Mouse (Mus musculus) T-helper 2 cell (primary cell): ENCODE results near the gene Ranbp9.

ENCODE experiments used
- in situ Hi-C: fragments of 300-600 bp; cut with MboI, MseI; formaldehyde crosslinking; loops from one replicate; pipeline ENCODE4 v1.15.1; 2025; ENCODE audit warnings: high pct_unique_total_duplicates

The Ranbp9 gene

GRCm38 (mm10) chr13:43496660-43497059 lies 15.6 kb upstream of the Ranbp9 start:
- in situ Hi-C loops = loop anchor here (10.0 kb wide), 1 partner anchor 1252 kb away; no protein-coding TSS in a partner anchor

GRCm38 (mm10) chr13:43495645-43496044 lies 14.6 kb upstream of the Ranbp9 start:
- in situ Hi-C loops = loop anchor here (10.0 kb wide), 1 partner anchor 1251 kb away; no protein-coding TSS in a partner anchor

- in situ Hi-C loops = loop anchor here (10.0 kb wide), 1 partner anchor 1249 kb away; no protein-coding TSS in a partner anchor
Measured at GRCm38 (mm10) chr13:43493725-43494124, 12.6 kb upstream of the Ranbp9 start.

GRCm38 (mm10) chr13:43493058-43493481 lies 12.0 kb upstream of the Ranbp9 start:
- in situ Hi-C loops = loop anchor here (10.0 kb wide), 1 partner anchor 1248 kb away; no protein-coding TSS in a partner anchor

GRCm38 (mm10) chr13:43486501-43487213 lies 5.6 kb upstream of the Ranbp9 start:
- in situ Hi-C loops = no loop called here

- in situ Hi-C loops = no loop called here
Measured at GRCm38 (mm10) chr13:43485278-43485976, 4.3 kb upstream of the Ranbp9 start.

GRCm38 (mm10) chr13:43482782-43483181 lies 1.7 kb upstream of the Ranbp9 start:
- in situ Hi-C loops = loop anchor here (5.0 kb wide), 1 partner anchor 75 kb away; no protein-coding TSS in a partner anchor

- in situ Hi-C loops = loop anchor here (5.0 kb wide), 1 partner anchor 75 kb away; no protein-coding TSS in a partner anchor
Measured at GRCm38 (mm10) chr13:43481859-43482245, 770 bp upstream of the Ranbp9 start.

GRCm38 (mm10) chr13:43480595-43480956 lies 506 bp downstream of the Ranbp9 start:
- in situ Hi-C loops = loop anchor here (5.0 kb wide), 1 partner anchor 77 kb away; no protein-coding TSS in a partner anchor

GRCm38 (mm10) chr13:43479767-43480571 lies 1.1 kb downstream of the Ranbp9 start:
- in situ Hi-C loops = loop anchor here (5.0 to 10.0 kb wide), 3 partner anchors 77 to 305 kb away; partner anchors contain the start of gene Tbc1d7

- in situ Hi-C loops = loop anchor here (5.0 to 10.0 kb wide), 2 partner anchors 77 to 304 kb away; partner anchors contain the start of gene Tbc1d7
Measured at GRCm38 (mm10) chr13:43479024-43479705, 1.9 kb downstream of the Ranbp9 start.

- in situ Hi-C loops = loop anchor here (5.0 to 10.0 kb wide), 2 partner anchors 76 to 304 kb away; partner anchors contain the start of gene Tbc1d7
Measured at GRCm38 (mm10) chr13:43478586-43478985, 2.5 kb downstream of the Ranbp9 start.

GRCm38 (mm10) chr13:43477098-43477697 lies 3.9 kb downstream of the Ranbp9 start:
- in situ Hi-C loops = loop anchor here (5.0 to 10.0 kb wide), 2 partner anchors 75 to 302 kb away; partner anchors contain the start of gene Tbc1d7

- in situ Hi-C loops = loop anchor here (5.0 to 10.0 kb wide), 2 partner anchors 74 to 301 kb away; partner anchors contain the start of gene Tbc1d7
Measured at GRCm38 (mm10) chr13:43476226-43476625, 4.9 kb downstream of the Ranbp9 start.

GRCm38 (mm10) chr13:43474722-43475121 lies 6.4 kb downstream of the Ranbp9 start:
- in situ Hi-C loops = loop anchor here (5.0 to 10.0 kb wide), 2 partner anchors 72 to 300 kb away; partner anchors contain the start of gene Tbc1d7

- in situ Hi-C loops = loop anchor here (10.0 kb wide), 1 partner anchor 297 kb away; the partner anchor contains the start of gene Tbc1d7
Measured at GRCm38 (mm10) chr13:43471861-43472260, 9.2 kb downstream of the Ranbp9 start.

GRCm38 (mm10) chr13:43469607-43470006 lies 11.5 kb downstream of the Ranbp9 start:
- in situ Hi-C loops = loop anchor here (10.0 kb wide), 2 partner anchors 215 to 295 kb away; partner anchors contain the start of gene Tbc1d7

- in situ Hi-C loops = loop anchor here (10.0 kb wide), 1 partner anchor 210 kb away; no protein-coding TSS in a partner anchor
Measured at GRCm38 (mm10) chr13:43464605-43465004, 16.5 kb downstream of the Ranbp9 start.

- in situ Hi-C loops = no loop called here
Measured at GRCm38 (mm10) chr13:43457161-43457560, 23.9 kb downstream of the Ranbp9 start.

- in situ Hi-C loops = no loop called here
Measured at GRCm38 (mm10) chr13:43454431-43454830, 26.7 kb downstream of the Ranbp9 start.
